Mouse (Mus musculus): ENCODE results near the gene Uchl5. TPM values are rescaled to one million over a fixed set of nuclear protein-coding genes. Genes with fewer than 3 reads are reported as not detected.
A peak's percentile ranks its signal among the peaks of the same experiment; 100 is the strongest.

Gene Uchl5
- 2.8 and 3.9 TPM in 2 replicates for polyA plus RNA-seq (2012; rRNA removed)

DNA sequence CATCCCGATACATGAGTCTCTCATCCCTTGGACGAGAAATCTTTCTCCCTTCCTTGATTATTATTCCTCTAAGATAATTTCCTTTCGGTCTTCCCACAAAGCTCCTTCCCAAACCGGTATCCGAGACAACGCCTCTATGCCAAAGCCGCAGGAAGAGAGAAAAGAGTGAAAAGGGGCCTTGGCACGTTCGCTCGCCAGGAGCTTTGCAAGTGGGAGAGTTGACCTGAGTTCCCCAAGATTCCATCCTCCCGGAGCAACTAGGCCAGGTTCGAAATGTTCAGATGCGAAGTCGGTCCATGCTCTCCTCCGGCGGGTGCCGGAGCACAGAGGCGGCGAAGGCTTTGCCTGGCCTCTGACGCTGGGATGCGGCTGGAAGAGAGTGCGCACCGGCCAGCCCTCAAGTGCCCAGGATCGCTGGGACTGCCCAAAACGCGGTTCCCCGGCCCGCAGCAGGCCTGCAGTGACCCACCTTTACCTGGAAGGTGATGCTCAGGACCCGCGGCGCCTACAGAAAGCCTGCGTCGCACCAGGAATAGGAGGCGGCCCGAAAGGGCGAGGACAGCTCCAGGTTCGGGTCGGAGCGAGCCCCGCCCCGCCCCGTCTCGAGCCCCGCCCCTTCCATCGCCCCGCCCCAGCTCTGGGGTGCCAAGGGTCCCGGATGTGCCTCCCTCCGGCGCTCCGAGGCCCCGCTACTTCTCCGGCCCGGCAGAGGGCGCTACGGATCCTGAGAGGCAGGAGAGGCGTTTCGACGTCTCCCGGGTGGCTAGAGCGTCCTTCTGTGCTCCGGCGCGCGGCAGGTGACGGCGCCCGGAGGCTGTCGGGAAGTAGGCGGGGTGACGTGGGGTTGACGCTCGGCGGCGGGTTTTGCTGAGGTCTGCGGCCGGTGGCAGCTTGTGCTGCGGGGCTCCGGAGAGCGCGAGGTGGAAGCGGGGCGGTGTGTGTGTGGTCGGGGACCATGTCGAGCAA lies at the start of gene Uchl5, which contains the start of gene Trove2:
TSS of gene Uchl5 (plus strand) at position 827 of the 966 bp plus-strand sequence.
TSS of gene Trove2 (minus strand) at position 623 of the 966 bp plus-strand sequence.
- under 1% methylated on average over 84 of the region's 84 CpGs for WGBS
- DNase-seq (ENCODE audit: low read depth, low spot score): peak; percentile 89

- 32% methylated on average over 9 of the region's 9 CpGs for WGBS
Measured at GRCm38 (mm10) chr1:143727701-143728445, 49.2 kb upstream of the Uchl5 start.

GRCm38 (mm10) chr1:143730899-143731298 lies 46.2 kb upstream of the Uchl5 start:
- DNase-seq (ENCODE audit: low read depth, low spot score): no peak
- 85% methylated on average over 2 of the region's 2 CpGs for WGBS

More at GRCm38 (mm10) chr1:143727701-143728445, 49.2 kb upstream of the Uchl5 start:
- no peak for DNase-seq (ENCODE audit: low read depth, low spot score)

DNA sequence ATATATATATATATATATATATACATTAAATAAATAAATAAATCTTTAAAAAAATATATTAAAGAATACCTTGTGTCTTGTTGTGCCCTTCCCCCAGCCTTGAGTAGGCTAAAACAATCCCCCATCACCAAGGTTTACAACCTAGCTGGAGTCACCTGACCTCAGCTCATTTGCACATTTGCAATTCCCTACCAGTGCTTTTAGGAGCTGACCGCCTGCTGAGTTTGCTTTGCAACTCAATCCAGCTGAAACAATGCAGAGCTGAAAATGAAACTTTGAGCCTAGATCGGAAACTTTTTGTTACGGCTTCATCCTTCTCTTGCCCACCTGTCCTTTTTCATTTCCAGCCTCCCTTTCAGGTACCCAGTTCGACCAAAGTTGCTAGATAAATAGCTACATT lies 45.4 kb upstream of the Uchl5 start:
- 63% methylated on average over 4 of the region's 4 CpGs for WGBS
- no peak for DNase-seq (ENCODE audit: low read depth, low spot score)

DNA sequence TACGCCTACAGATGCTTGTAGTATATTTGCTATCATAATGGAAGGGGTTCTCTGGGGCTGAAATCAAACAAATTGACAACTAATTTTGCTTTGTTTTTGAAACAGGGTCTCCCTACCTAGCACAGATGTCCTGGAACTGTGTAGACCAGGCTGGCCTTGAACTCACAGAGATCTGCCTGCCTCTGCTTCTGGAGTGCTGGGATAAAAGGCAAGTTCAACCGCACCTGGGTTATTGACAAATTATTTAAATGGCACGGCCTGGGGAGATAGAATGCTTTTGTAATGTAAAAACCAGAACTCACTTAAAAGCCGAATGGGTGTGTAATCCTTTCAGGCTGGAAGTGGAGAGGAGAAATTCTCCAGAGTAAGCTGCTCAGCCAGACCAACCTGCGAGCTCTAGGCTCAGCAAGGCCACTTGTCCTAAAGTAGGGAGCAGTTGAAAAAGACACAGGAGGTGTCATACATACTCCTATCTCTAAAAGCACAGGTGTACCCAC lies 43.1 kb upstream of the Uchl5 start:
- no peak for DNase-seq (ENCODE audit: low read depth, low spot score)
- 75% methylated on average over 5 of the region's 5 CpGs for WGBS

DNA sequence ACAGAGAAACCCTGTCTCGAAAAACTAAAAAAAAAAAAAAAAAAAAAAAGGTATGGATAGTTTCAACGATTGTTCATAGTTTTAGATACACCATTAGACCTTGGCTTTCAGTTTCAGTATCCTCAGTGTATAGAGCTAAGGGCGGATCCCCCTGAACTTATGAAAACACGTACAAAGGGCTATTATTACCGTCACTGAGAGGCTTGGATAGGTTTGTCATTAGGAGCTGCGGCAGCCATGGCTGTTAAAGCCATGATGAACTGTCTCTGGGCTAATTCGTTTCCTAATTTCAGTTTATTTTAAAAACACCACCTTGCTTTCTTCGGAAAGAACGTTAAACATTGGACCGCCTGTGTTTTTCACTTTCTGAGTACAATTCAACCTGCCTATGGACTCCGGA lies 38.3 kb upstream of the Uchl5 start:
- DNase-seq (ENCODE audit: low read depth, low spot score): peak; percentile 16
- 8% methylated on average over 11 of the region's 11 CpGs for WGBS

- under 1% methylated on average over 70 of the region's 71 CpGs for WGBS
- peak; percentile 81 for DNase-seq (ENCODE audit: low read depth, low spot score)
Measured at GRCm38 (mm10) chr1:143739361-143740350, 37.4 kb upstream of the Uchl5 start.

DNA sequence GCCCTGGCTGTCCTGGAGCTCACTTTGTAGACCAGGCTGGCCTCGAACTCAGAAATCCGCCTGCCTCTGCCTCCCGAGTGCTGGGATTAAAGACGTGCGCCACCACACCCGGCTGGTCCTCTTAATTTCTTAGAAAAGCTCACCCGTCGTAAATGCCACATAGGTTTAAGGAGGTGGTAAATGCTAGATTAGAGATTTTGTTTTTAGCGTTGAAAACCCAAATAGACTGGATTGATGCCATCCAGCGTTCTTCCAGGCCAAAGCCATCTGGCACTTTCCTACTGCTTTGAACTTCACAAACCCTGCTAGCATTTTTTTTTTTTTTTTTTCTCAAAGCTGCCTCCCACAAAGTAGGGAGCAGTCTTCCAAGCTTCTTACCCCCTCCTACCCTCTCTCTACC lies 36.5 kb upstream of the Uchl5 start:
- 83% methylated on average over 10 of the region's 10 CpGs for WGBS
- DNase-seq (ENCODE audit: low read depth, low spot score): no peak

DNA sequence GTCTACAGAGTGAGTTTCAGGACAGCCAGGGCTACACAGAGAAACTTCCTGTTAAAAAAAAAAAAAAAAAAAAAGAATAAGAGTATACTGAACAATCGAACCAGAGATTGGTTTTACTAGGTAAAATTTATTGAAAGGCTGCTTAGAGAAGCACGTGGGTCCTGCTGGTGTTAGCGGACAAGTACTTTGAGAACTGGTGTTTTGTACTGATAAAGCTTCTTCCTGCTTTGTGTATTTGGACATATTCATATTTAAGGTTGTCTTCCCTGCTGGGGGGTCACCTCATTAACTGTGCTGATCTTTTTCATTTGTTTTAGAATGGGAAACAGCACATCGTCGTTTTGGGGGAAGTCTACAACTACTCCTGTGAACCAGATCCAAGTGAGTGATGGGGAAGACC lies 35.7 kb upstream of the Uchl5 start:
- WGBS: 86% methylated on average over 5 of the region's 5 CpGs
- DNase-seq (ENCODE audit: low read depth, low spot score): no peak

- 95% methylated on average over 6 of the region's 6 CpGs for WGBS
- no peak for DNase-seq (ENCODE audit: low read depth, low spot score)
Measured at GRCm38 (mm10) chr1:143742186-143742585, 34.9 kb upstream of the Uchl5 start.

- 89% methylated on average over 10 of the region's 10 CpGs for WGBS
- no peak for DNase-seq (ENCODE audit: low read depth, low spot score)
Measured at GRCm38 (mm10) chr1:143745871-143746270, 31.2 kb upstream of the Uchl5 start.

DNA sequence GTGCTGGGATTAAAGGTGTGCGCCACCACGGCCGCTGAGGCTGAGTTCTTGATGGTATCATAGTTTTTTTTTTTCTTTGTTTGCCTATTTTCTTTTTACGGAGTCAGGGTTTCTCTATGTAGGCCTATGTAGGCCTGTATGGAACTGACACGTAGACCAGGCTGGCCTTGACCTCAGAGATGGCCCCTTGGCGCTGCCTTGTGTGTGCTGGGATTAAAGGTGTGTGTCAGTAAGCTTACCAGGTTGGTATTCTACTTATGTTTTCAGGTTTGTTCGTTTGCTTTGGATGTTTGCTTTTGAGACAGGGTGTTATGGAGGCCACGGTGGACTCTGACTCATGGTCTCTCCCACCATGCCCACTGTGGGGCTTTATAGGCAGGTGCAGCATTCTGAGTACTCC lies 14.9 kb upstream of the Uchl5 start:
- no peak for DNase-seq (ENCODE audit: low read depth, low spot score)
- 76% methylated on average over 8 of the region's 8 CpGs for WGBS

GRCm38 (mm10) chr1:143764443-143764842 lies 12.6 kb upstream of the Uchl5 start:
- no peak for DNase-seq (ENCODE audit: low read depth, low spot score)
- WGBS: 74% methylated on average over 1 of the region's 1 CpGs

DNA sequence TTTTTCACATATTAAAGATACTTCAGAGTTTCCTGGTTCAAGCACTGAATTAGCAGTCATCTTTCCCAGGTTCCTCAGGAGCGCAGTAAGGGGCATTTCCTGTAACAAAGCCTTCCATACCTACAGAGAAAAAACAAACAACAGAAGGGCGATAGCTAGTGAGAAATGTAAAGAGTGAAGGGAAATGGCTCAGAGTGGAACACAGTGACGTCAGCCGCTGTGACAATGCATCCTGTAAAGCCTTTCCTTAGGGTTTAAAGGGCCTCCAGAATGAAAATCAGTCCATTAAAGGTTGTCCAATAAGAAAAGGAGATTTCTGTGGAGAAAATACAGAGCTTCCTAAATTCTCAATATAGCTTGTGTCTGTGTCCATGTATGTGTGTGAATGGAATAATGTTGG lies 11.3 kb upstream of the Uchl5 start:
- no peak for DNase-seq (ENCODE audit: low read depth, low spot score)
- 92% methylated on average over 4 of the region's 4 CpGs for WGBS

DNA sequence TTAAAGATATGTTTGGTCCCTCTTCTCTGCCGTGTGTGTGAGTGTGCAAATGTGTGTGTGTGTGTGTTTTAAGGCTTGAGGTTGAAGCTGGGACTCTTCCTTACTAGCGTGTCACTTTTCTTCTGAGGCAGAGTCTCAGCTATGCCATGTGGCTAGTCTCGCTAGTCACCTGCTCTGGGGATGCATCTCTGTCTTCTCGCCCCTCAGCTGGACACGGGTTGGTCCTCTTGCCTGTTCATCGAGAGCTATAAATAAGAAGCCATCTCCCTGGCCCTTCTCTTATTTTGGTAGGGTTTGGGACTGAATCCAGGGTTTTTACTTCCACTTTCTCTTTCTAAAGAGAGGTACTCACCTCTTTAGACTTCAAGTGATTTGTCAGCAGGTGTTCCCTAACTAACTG lies 10.8 kb upstream of the Uchl5 start:
- WGBS: 84% methylated on average over 6 of the region's 6 CpGs
- no peak for DNase-seq (ENCODE audit: low read depth, low spot score)

GRCm38 (mm10) chr1:143770444-143771109 lies 6.5 kb upstream of the Uchl5 start:
- no peak for DNase-seq (ENCODE audit: low read depth, low spot score)
- 74% methylated on average over 20 of the region's 20 CpGs for WGBS

DNA sequence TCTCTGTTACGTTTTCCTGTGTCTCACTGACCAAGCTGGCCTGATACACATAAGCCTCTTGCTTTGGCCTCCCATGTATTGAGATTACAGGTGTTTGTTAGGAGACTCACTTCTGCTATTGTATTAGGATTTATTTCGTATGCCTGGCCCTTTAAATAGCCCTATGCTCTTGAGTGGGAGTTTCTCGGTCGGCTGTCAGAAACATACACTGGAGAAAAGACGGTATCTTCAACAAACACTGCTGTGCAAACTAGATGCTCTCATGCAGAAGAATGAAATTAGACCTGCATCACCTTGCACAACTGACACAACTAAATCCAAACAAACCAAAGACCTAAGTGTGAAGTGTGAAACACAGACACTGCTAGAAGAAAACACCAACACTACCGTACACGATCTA lies 4.0 kb upstream of the Uchl5 start:
- 83% methylated on average over 7 of the region's 7 CpGs for WGBS
- no peak for DNase-seq (ENCODE audit: low read depth, low spot score)

GRCm38 (mm10) chr1:143773909-143774308 lies 3.2 kb upstream of the Uchl5 start:
- 75% methylated on average over 6 of the region's 6 CpGs for WGBS
- no peak for DNase-seq (ENCODE audit: low read depth, low spot score)

All from large intestine, adult 2 months (tissue).